Mouse (Mus musculus) lung, embryonic 14.5 days (tissue): ENCODE measurements around the gene Eif2ak4. TPM values are rescaled to one million over a fixed set of nuclear protein-coding genes. Genes with fewer than 3 reads are reported as not detected.

ENCODE experiments used
- ATAC-seq: fragments of 200-750 bp; cut with Nextera tagmentation; 2 replicates; pipeline ENCODE4 v1.8.0; 2017; ENCODE audit warnings: mild to moderate bottlenecking, moderate TSS enrichment, moderate library complexity; ENCODE audit not compliant: insufficient read depth
- DNase-seq: peaks from one replicate; pipeline ENCODE4 v3.0.0-alpha.2; 2015
- H3K27ac ChIP-seq: fragments of 300-500 bp; sonication (generic); 2 replicates; pipeline ENCODE4 v1.5.1; 2014; ENCODE audit warnings: low read depth, mild to moderate bottlenecking, moderate library complexity
- H3K27me3 ChIP-seq: fragments of 300-500 bp; sonication (generic); 2 replicates; pipeline ENCODE4 v1.6.1; 2014; ENCODE audit warnings: low read length, control low read depth; ENCODE audit not compliant: insufficient read depth
- H3K36me3 ChIP-seq: fragments of 300-500 bp; sonication (generic); 2 replicates; pipeline ENCODE4 v1.6.1; 2014; ENCODE audit warnings: control low read depth; ENCODE audit not compliant: insufficient read depth
- H3K4me1 ChIP-seq: fragments of 300-500 bp; sonication (generic); 2 replicates; pipeline ENCODE4 v1.6.1; 2014; ENCODE audit warnings: antibody characterized with exemption, control low read depth; ENCODE audit not compliant: insufficient read depth
- H3K4me2 ChIP-seq: fragments of 300-500 bp; sonication (generic); 2 replicates; pipeline ENCODE4 v1.6.1; 2014; ENCODE audit warnings: mild to moderate bottlenecking
- H3K4me3 ChIP-seq: fragments of 300-500 bp; sonication (generic); 2 replicates; pipeline ENCODE4 v1.5.1; 2014; ENCODE audit warnings: low read depth, low read length
- H3K9ac ChIP-seq: fragments of 300-500 bp; sonication (generic); 2 replicates; pipeline ENCODE4 v1.6.1; 2014
- H3K9me3 ChIP-seq: fragments of 300-500 bp; sonication (generic); 2 replicates; pipeline ENCODE4 v1.6.1; 2016; ENCODE audit warnings: low read depth, low read length, control low read depth
- CTCF ChIP-seq: IDR thresholded peaks from 2 replicates; pipeline ENCODE4 v1.5.1; 2016; ENCODE audit warnings: antibody characterized with exemption, low read depth
- WGBS: fragments of 180-500 bp; shearing (Covaris S2); extraction: QIAGEN DNeasy Blood & Tissue Kit; methylation state at CpG from one replicate; pipeline ENCODE4 v1.1.7; 2014; 5-methylcytosine and 5-hydroxymethylcytosine counted together
- polyA plus RNA-seq: library from polyadenylated mRNA; unstranded; fragments of >200 nt; fragmentation: Nextera tagmentation; extraction: Ambion mirVana; gene quantifications from 2 replicates; pipeline ENCODE4 v1.2.1, GENCODE M21; 2014

Gene Eif2ak4
- polyA plus RNA-seq, 1 experiment from 2014 or later, result 15.4 TPM

DNA sequence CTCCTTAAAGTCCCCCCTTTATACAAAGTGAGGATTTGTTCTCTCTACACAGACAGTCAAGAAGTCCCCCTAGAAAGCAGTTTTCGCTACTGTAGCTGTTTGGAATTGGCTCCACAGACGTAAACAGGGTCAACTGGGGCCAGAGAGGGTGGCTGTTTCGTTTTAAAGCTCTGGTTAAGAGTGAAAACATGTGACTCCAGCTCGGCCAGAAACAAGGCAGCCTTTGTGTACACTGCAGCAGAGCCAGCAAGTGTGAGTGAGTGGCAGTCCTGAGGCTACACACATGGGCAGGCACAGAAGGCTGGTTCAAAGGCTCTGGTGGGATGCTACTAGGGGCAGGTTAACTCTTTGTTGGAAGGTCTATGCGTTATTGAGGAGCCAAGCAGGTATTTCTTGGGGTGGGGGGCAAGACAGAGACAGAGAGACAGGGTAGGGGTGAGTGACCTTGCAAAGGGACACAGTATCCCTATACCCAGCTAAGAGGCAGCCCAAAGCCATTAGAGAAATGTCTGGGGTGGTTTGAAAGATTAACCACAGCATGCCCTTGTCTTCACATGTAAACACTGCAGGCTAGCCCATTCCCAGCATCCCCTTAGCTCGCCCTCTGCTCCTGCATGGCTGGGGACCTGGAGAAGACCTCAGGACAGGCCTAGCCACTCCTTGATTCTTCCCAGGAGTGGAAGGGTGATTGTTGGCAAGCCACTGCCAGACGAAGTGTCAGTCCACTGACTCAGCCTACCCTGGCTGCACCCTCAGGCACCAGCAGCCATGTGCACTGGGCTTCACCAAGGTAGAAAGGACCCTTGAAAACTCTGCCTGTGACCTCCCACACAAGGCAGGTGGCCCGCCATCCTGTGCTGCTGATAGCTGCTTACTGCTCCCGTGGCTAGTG lies 131.9 kb downstream of the Eif2ak4 start:
- Histone ChIP-seq H3K4me1 (peaks cover 30% of the 10 kb centered on the region), H3K9ac (no peak overlapping the region), H3K27me3 (no peaks in the 10 kb centered on the region), H3K36me3 (no peaks in the 10 kb centered on the region), H3K4me3 (no peak overlapping the region), H3K9me3 (no peaks in the 10 kb centered on the region), H3K27ac (peak overlapping the region; percentile 86), H3K4me2 (peak overlapping the region; percentile 10; the same call in 1 of the 2 replicates)
- peak; percentile 90 for ATAC-seq
- TF ChIP-seq CTCF, result no peak
- WGBS, result 36% methylated on average over 9 of the region's 9 CpGs
- peak; percentile 81 for DNase-seq

- DNase-seq (peak; percentile 82), ATAC-seq (peak; percentile 73)
- Histone ChIP-seq H3K9ac (no peak overlapping the region), H3K4me1 (peaks cover 30% of the 10 kb centered on the region), H3K9me3 (no peaks in the 10 kb centered on the region), H3K36me3 (no peaks in the 10 kb centered on the region), H3K27ac (peak overlapping the region; percentile 77), H3K27me3 (no peaks in the 10 kb centered on the region), H3K4me2 (no peak overlapping the region), H3K4me3 (no peak overlapping the region)
- no peak for TF ChIP-seq CTCF
- WGBS, result 5% methylated on average over 2 of the region's 2 CpGs
These were observed 133.8 kb downstream of the Eif2ak4 start for GRCm38 (mm10) chr2:118522265-118522664.

GRCm38 (mm10) chr2:118523163-118523730 lies 134.8 kb downstream of the Eif2ak4 start:
- Histone ChIP-seq H3K27me3 (no peaks in the 10 kb centered on the region), H3K4me1 (peaks cover 30% of the 10 kb centered on the region), H3K9ac (no peak overlapping the region), H3K4me3 (no peak overlapping the region), H3K9me3 (no peaks in the 10 kb centered on the region), H3K4me2 (no peak overlapping the region), H3K36me3 (no peaks in the 10 kb centered on the region), H3K27ac (peak overlapping the region; percentile 77; the same call in 1 of the 2 replicates)
- 47% methylated on average over 5 of the region's 5 CpGs for WGBS
- DNase-seq (no peak), ATAC-seq (no peak)
- TF ChIP-seq CTCF, result no peak

DNA sequence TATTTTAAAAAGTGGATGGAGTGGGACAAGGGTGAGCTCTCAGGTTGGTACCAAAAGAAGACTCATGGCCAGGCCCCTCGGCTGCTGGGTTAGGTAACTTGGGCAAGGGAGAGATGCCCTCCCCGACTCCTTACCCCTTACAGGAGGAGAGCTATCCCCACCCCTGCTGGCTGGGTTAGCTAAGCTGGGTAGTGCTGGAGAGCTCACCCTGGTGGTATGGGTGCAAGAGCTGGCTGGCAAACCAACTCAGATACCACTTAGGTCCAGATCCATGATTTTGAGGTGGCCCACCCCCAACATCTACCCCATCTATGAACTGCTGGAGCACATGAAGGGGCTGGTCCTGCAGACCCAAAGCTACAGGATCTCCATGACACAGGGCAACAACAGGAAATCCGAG lies 136.4 kb downstream of the Eif2ak4 start:
- H3K36me3 ChIP-seq, result no peaks in the 10 kb centered on the region

More for the DNA sequence above, 136.4 kb downstream of the Eif2ak4 start:
- Histone ChIP-seq H3K27ac (no peak overlapping the region), H3K9ac (no peak overlapping the region), H3K9me3 (no peaks in the 10 kb centered on the region), H3K4me2 (no peak overlapping the region), H3K4me1 (peaks cover 29% of the 10 kb centered on the region), H3K27me3 (no peaks in the 10 kb centered on the region), H3K4me3 (no peak overlapping the region)
- DNase-seq (no peak), ATAC-seq (no peak)
- no peak for TF ChIP-seq CTCF
- 80% methylated on average over 3 of the region's 3 CpGs for WGBS

Other genes starting within 250 kb of the Eif2ak4 start
- 0.72 and 1.1 TPM in 2 replicates for gene Fsip1, start 131.7 kb upstream of the Eif2ak4 start, polyA plus RNA-seq
- 0.26 TPM in 1 of 2 replicates, not detected in the other for gene Gpr176, start 15.2 kb upstream of the Eif2ak4 start, polyA plus RNA-seq
- 214 and 218 TPM in 2 replicates for gene Srp14, start 91.1 kb downstream of the Eif2ak4 start, polyA plus RNA-seq
- gene Bmf, start 161.1 kb downstream of the Eif2ak4 start, polyA plus RNA-seq, result 5.0 and 7.1 TPM in 2 replicates
- 125 and 133 TPM in 2 replicates for gene Bub1b, start 209.6 kb downstream of the Eif2ak4 start, polyA plus RNA-seq